Mouse (Mus musculus): ENCODE results near the gene Mycbpap. TPM values are rescaled to one million over a fixed set of nuclear protein-coding genes. Genes with fewer than 3 reads are reported as not detected.

Mycbpap gene
- total RNA-seq, 2 experiments from 2014 or later: 2.2 to 4.6 TPM

DNA sequence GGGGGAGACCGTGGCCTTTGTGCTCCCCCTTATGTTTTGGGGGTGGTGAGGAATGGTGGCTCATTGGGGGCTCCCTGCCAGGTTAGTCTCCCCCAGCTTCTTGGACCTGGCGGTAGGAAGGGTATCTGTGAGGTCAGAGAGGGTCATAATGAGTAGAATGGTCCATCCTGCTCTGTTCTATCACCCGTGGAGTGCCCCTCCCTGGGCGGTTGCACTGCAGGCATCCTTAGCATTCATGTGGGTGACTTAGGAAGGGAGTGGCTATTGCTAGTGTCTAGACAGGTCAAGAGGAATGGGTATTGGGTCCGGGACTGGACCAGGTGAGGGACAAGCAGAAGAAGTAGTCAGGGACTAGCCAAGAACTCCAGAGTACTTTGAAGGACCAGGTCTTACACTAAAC, 36.3 kb downstream of the Mycbpap start:
- no peak for DNase-seq (ENCODE audit: low spot score in 2 of 2)
- TF ChIP-seq CTCF (conservative IDR thresholded peaks at IDR 0.05): no peak
- Histone ChIP-seq H3K27ac (no peak overlapping the region), H3K4me3 (no peak overlapping the region)

DNA sequence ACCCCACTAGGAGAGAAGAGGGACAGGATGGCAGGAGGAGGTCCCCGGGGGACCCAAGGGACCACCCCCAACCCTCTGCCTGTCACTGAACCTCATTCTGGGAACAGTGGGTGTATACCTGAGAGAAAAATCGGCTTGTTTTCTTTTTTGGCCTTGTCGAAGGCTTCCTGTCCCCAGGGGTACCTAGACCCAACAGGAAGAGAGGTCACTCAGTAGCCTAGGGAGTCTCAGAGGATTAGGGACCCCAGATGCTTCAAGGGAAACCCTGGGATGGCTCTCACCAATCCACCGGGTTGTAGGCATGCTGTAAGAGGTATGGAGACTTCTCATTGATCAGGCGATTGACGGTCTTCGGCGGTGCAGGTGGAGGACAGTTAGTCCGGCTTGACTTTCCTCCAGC, 36.9 kb downstream of the Mycbpap start:
- Histone ChIP-seq H3K4me3 (no peak overlapping the region), H3K27ac (no peak overlapping the region)
- no peak for TF ChIP-seq CTCF (conservative IDR thresholded peaks at IDR 0.05)
- DNase-seq (ENCODE audit: low spot score in 2 of 2): no peak

DNA sequence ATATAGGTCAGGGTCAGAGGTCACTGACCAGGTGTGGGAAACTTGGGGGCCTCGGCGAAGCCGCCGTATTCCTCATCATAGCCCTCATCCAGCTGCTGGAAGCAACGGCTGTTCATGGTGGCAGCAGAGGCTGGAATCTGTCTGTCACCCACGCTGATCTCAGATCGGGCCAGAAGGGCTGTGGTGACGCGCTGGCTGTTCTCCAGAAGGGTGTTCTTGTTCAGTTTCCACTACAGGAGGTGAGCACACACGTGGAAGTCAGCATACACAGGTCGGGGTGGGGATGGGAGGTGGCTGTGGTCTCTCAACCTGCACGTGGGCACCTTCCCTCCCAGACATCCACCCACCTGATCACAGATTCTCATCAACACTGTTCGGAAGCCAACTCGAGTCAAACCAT, 37.6 kb downstream of the Mycbpap start:
- Histone ChIP-seq H3K4me3 (no peak overlapping the region), H3K27ac (no peak overlapping the region)
- no peak for TF ChIP-seq CTCF (conservative IDR thresholded peaks at IDR 0.05)
- DNase-seq (ENCODE audit: low spot score in 2 of 2): no peak

- DNase-seq (ENCODE audit: low spot score in 2 of 2): no peak
- H3K27ac ChIP-seq: no peak overlapping the region
- TF ChIP-seq CTCF (conservative IDR thresholded peaks at IDR 0.05): no peak
These were observed 38.1 kb downstream of the Mycbpap start for GRCm38 (mm10) chr11:94483436-94483835.

DNA sequence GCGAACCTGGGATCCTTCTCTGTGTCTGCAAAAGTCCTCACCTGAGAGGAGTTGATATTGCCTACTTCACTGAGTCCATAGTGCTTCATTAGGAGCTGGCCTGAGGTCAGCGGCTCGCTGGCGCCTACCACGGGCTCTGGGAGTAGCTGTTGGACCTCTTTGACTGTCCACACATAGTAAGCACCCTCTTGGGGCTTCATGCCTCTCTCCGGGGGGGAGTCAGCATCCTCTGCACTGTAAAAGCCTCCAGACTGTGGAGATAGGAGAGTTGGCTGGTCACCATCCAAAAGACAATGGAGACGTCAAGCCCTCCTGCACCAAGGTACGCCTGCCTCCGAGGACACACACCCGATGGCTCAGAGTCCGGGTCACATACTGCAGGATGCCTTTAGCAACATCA, 38.8 kb downstream of the Mycbpap start:
- TF ChIP-seq CTCF (conservative IDR thresholded peaks at IDR 0.05): no peak
- no peak overlapping the region for H3K4me3 ChIP-seq
- no peak for DNase-seq (ENCODE audit: low spot score in 2 of 2)
- H3K27ac ChIP-seq: no peak overlapping the region

More at GRCm38 (mm10) chr11:94483436-94483835, 38.1 kb downstream of the Mycbpap start:
- no peak overlapping the region for H3K4me3 ChIP-seq

DNA sequence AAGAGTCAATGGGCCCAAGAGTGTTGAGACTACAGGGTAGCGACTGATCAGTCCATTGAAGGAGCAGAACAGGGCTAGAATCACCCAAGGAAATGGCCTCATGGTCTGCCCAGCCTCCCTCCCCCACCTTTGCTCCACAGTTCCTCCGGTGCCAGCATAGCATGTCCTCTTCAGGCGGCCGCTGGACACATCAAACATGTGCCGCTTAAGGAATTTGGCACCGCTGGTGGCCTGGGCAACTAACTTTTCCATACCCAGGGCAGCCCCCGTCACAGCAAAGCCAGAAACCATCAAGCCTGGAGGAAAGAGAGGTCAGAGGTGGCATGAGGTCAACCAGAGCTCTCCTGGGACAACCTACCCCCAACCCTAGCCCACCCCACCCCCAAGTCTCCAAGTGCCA, 39.6 kb downstream of the Mycbpap start:
- Histone ChIP-seq H3K27ac (no peak overlapping the region), H3K4me3 (no peak overlapping the region)
- TF ChIP-seq CTCF (conservative IDR thresholded peaks at IDR 0.05): no peak
- no peak for DNase-seq (ENCODE audit: low spot score in 2 of 2)

GRCm38 (mm10) chr11:94480382-94480781, 41.2 kb downstream of the Mycbpap start:
- no peak for DNase-seq (ENCODE audit: low spot score in 2 of 2)
- TF ChIP-seq CTCF (conservative IDR thresholded peaks at IDR 0.05): no peak
- Histone ChIP-seq H3K27ac (no peak overlapping the region), H3K4me3 (no peak overlapping the region)

DNA sequence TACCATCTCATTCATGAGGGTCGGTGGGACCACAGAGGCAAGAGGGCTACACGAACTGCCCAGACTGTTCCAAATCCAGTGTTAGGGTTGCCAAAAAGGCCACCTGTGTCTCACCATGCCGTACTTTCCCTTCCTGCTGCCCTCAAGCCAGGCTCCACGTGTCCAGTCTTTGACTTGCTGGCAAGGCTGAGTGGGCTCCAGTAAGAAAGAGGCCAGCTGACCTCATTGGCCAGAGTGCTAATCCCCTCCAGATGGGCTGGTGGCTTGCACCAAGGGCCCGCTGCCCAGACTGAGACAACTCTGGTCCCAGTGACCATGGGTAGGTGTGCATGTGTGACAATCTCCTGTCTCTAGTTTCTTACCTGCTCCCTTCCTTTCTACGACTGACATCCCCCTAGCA, 43.9 kb downstream of the Mycbpap start:
- no peak for TF ChIP-seq CTCF (conservative IDR thresholded peaks at IDR 0.05)
- Histone ChIP-seq H3K4me3 (no peak overlapping the region), H3K27ac (no peak overlapping the region)
- DNase-seq (ENCODE audit: low spot score in 2 of 2): no peak

DNA sequence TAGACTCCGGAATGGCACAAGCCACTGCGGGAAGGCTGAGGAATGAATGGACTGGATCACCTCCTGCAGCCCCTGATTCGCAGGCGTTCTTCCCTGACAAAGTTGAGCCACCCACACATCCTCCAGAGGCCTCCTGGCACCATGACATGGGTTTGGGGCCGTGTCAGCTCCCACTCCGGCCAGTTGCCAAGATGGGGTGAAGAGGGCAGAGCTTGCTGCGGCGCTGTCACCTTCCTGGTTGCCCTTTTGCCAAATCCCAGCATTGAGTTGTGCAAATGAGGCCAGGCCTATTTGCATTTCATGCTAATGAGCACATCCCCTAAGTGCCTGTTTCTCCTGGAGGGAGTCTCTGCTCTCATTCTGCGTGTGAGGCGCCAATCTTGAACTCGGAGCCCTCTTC, 45.8 kb downstream of the Mycbpap start:
- TF ChIP-seq CTCF (conservative IDR thresholded peaks at IDR 0.05): no peak
- Histone ChIP-seq H3K27ac (no peak overlapping the region), H3K4me3 (no peak overlapping the region)
- no peak for DNase-seq (ENCODE audit: low spot score in 2 of 2)

- H3K4me3 ChIP-seq: peak overlapping the region; percentile 77
- TF ChIP-seq CTCF (conservative IDR thresholded peaks at IDR 0.05): no peak
- no peak for DNase-seq (ENCODE audit: low spot score in 2 of 2)
- H3K27ac ChIP-seq: no peak overlapping the region
These were observed 47.0 kb downstream of the Mycbpap start for GRCm38 (mm10) chr11:94474544-94474910.

GRCm38 (mm10) chr11:94473707-94474543, 47.6 kb downstream of the Mycbpap start, which contains the start of gene Cacna1g:
Cacna1g (minus strand) TSS chr11:94474198.
- Histone ChIP-seq H3K27ac (peak within 1 kb of the TSS; percentile 68), H3K4me3 (peak within 1 kb of the TSS; percentile 77)
- peak; percentile 80 to 90 for DNase-seq (ENCODE audit: low spot score in 2 of 2)
- TF ChIP-seq CTCF (conservative IDR thresholded peaks at IDR 0.05): no peak

GRCm38 (mm10) chr11:94472916-94473706, 48.4 kb downstream of the Mycbpap start:
- H3K27ac ChIP-seq: peak overlapping the region; percentile 68
- peak overlapping the region; percentile 77 for H3K4me3 ChIP-seq
- DNase-seq (ENCODE audit: low spot score in 2 of 2): no peak
- no peak for TF ChIP-seq CTCF (conservative IDR thresholded peaks at IDR 0.05)

- TF ChIP-seq CTCF (conservative IDR thresholded peaks at IDR 0.05): no peak
- no peak for DNase-seq (ENCODE audit: low spot score in 2 of 2)
- H3K4me3 ChIP-seq: peak overlapping the region; percentile 77
- peak overlapping the region; percentile 68 for H3K27ac ChIP-seq
These were observed 49.0 kb downstream of the Mycbpap start for GRCm38 (mm10) chr11:94472585-94472915.

Data from layer of hippocampus, adult 2 months (tissue).